Mouse (Mus musculus): Measurements from ENCODE around the gene Cldn24. TPM values are rescaled to one million over a fixed set of nuclear protein-coding genes. Genes with fewer than 3 reads are reported as not detected.

Cldn24 gene
- total and polyA plus RNA-seq, 3 experiments = not detected

DNA sequence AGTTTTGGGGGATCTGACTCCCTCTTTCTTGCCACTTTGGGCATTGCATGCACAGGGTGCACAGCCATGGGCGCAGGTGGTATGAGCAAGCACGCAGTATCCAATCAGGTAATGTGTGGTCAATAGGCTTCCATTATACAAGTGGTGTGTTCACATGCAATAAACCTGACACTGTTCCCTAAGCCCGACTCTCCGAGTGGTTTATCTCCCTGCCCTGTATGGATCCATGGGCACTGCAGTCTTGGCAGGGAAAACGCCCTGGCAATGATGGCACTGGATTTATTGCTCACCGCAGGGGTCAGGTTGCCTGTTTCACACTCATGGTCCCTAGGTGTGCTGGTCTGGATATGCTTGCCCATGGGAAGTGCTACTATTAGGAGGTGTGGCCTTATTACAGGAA, 26.0 kb downstream of the Cldn24 start:
- no peaks in the 10 kb centered on the region for H3K27me3 ChIP-seq (ENCODE audit: control insufficient read depth in 1 of 2, insufficient read depth in 2 of 2, low read length in 2 of 2)
- no peak overlapping the region for H3K4me3 ChIP-seq (ENCODE audit: control insufficient read depth in 1 of 2, insufficient read depth in 1 of 2, low read depth in 2 of 2, low read length in 2 of 2)
- no peak overlapping the region for H3K9ac ChIP-seq (ENCODE audit: control insufficient read depth, low read depth, low read length, poor library complexity, severe bottlenecking)
- no peak overlapping the region for H3K27ac ChIP-seq (ENCODE audit: control insufficient read depth, low read depth, low read length)
- no peak for DNase-seq (ENCODE audit: low read depth, low spot score)
- H3K4me1 ChIP-seq (ENCODE audit: control insufficient read depth in 1 of 2, insufficient read depth in 2 of 2, low read length in 2 of 2) = no peaks in the 10 kb centered on the region
- no peaks in the 10 kb centered on the region for H3K36me3 ChIP-seq (ENCODE audit: control insufficient read depth in 1 of 2, insufficient read depth in 2 of 2, low read length in 2 of 2)
- TF ChIP-seq MAZ (IDR thresholded peaks at IDR 0.05; ENCODE audit: low read depth, low read length) (no peak), GABPA (IDR thresholded peaks at IDR 0.05; ENCODE audit: low read depth, low read length) (no peak), ELF1 (IDR thresholded peaks at IDR 0.05; ENCODE audit: low read depth, low read length) (no peak), CHD2 (IDR thresholded peaks at IDR 0.05; ENCODE audit: low read length) (no peak), MAFK (IDR thresholded peaks at IDR 0.05; ENCODE audit: borderline replicate concordance, low read depth, low read length) (no peak), TCF12 (IDR thresholded peaks at IDR 0.05; ENCODE audit: low read depth, low read length) (no peak), ZKSCAN1 (IDR thresholded peaks at IDR 0.05; ENCODE audit: low read depth, low read length) (no peak), RCOR1 (IDR thresholded peaks at IDR 0.05; ENCODE audit: low read depth, low read length) (no peak), POLR2AphosphoS5 (IDR thresholded peaks at IDR 0.05; ENCODE audit: borderline replicate concordance, low read depth, low read length) (no peak), ZC3H11A (IDR thresholded peaks at IDR 0.05; ENCODE audit: low read depth, low read length) (no peak), MXI1 (IDR thresholded peaks at IDR 0.05; ENCODE audit: low read depth, low read length) (no peak), ETS1 (IDR thresholded peaks at IDR 0.05; ENCODE audit: low read depth, low read length) (no peak), NELFE (IDR thresholded peaks at IDR 0.05; ENCODE audit: low read depth, low read length) (no peak)
- H3K79me2 ChIP-seq (ENCODE audit: control insufficient read depth, insufficient read depth, low read length, poor library complexity) = no peaks in the 10 kb centered on the region
- no peaks in the 10 kb centered on the region for H3K9me3 ChIP-seq (replicated peaks; ENCODE audit: insufficient read depth, low read length)

DNA sequence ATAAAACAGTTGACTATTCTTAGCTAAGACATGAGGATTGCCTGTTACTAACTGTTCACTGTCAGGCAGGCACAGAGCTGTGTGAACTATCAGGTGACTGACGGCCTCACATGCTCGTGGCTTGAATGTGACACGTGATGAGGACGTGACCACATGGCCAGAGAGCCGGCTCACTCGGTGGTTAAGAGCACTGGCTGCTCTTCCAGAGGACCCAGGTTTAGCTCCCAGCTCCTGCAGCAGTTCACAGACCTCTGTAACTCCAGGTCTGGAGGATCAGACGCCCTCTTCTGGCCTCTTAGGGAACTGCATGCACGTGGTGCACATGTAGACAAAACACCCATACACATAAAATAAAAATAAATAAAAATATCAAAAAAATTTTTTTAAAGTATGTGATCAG, 27.9 kb downstream of the Cldn24 start:
- H3K36me3 ChIP-seq (ENCODE audit: control insufficient read depth in 1 of 2, insufficient read depth in 2 of 2, low read length in 2 of 2) = no peaks in the 10 kb centered on the region
- peak; percentile 38 for DNase-seq (ENCODE audit: low read depth, low spot score)

More for the DNA sequence above, 27.9 kb downstream of the Cldn24 start:
- Histone ChIP-seq H3K4me1 (ENCODE audit: control insufficient read depth in 1 of 2, insufficient read depth in 2 of 2, low read length in 2 of 2) (no peaks in the 10 kb centered on the region), H3K9me3 (replicated peaks; ENCODE audit: insufficient read depth, low read length) (no peaks in the 10 kb centered on the region), H3K27ac (ENCODE audit: control insufficient read depth, low read depth, low read length) (no peak overlapping the region), H3K4me3 (ENCODE audit: control insufficient read depth in 1 of 2, insufficient read depth in 1 of 2, low read depth in 2 of 2, low read length in 2 of 2) (no peak overlapping the region), H3K9ac (ENCODE audit: control insufficient read depth, low read depth, low read length, poor library complexity, severe bottlenecking) (no peak overlapping the region), H3K79me2 (ENCODE audit: control insufficient read depth, insufficient read depth, low read length, poor library complexity) (no peaks in the 10 kb centered on the region), H3K27me3 (ENCODE audit: control insufficient read depth in 1 of 2, insufficient read depth in 2 of 2, low read length in 2 of 2) (no peaks in the 10 kb centered on the region)
- TF ChIP-seq SMC3 (IDR thresholded peaks at IDR 0.05; ENCODE audit: low read depth, low read length) (peak; percentile 38), CTCF (IDR thresholded peaks at IDR 0.05 in 2 of 3, conservative IDR thresholded peaks at IDR 0.05 in 1 of 3; ENCODE audit: control insufficient read depth in 1 of 3, insufficient read depth in 1 of 3, low read depth in 2 of 3, low read length in 3 of 3, poor library complexity in 1 of 3, severe bottlenecking in 1 of 3) (peak; percentile 46 to 58 (median 47); a peak in 5 of 6 replicates), TCF12 (IDR thresholded peaks at IDR 0.05; ENCODE audit: low read depth, low read length) (no peak)
